Mouse (Mus musculus) neural tube, embryonic 15.5 days (tissue): Measurements from ENCODE around the gene AY358078. TPM values are rescaled to one million over a fixed set of nuclear protein-coding genes. Genes with fewer than 3 reads are reported as not detected.

Source experiments
- microRNA-seq: library from miRNA; unstranded; fragments of <30 nt; microRNA quantifications from one replicate; pipeline ENCODE4, GENCODE M21; 2017
- polyA plus RNA-seq: library from polyadenylated mRNA; unstranded; fragments of >200 nt; fragmentation: Nextera tagmentation; extraction: Ambion mirVana; gene quantifications from 2 replicates; pipeline ENCODE4 v1.2.1, GENCODE M21; 2015

The AY358078 gene
- polyA plus RNA-seq, 1 experiment from 2014 or later: not detected

Small RNA genes within 50 kb of the gene (microRNA-seq; reads per million reads assigned to microRNA genes)
- gene Gm27375: not detected

Other genes starting within 250 kb of the AY358078 start
- gene Gm5622, start 247.3 kb upstream of the AY358078 start, polyA plus RNA-seq: not detected in 2 replicates
- not detected in 2 replicates for gene Gm17175, start 226.0 kb upstream of the AY358078 start, polyA plus RNA-seq
- gene Gm17174, start 207.9 kb upstream of the AY358078 start, polyA plus RNA-seq: not detected in 2 replicates
- not detected in 2 replicates for gene Gm17078, start 188.7 kb upstream of the AY358078 start, polyA plus RNA-seq
- gene Gm4181, start 164.4 kb upstream of the AY358078 start, polyA plus RNA-seq: not detected in 2 replicates
- gene Gm17079, start 104.6 kb upstream of the AY358078 start, polyA plus RNA-seq: not detected in 2 replicates
- gene Gm5800, start 82.9 kb upstream of the AY358078 start, polyA plus RNA-seq: not detected in 2 replicates
- 0.27 TPM in 1 of 2 replicates, not detected in the other for gene Ang4, start 26.5 kb upstream of the AY358078 start, polyA plus RNA-seq
- 0.42 TPM in 1 of 2 replicates, not detected in the other for gene Ear6, start 53.7 kb downstream of the AY358078 start, polyA plus RNA-seq
- gene Mettl17, start 84.8 kb downstream of the AY358078 start, polyA plus RNA-seq: 83.5 and 90.9 TPM in 2 replicates
- gene Slc39a2, start 92.8 kb downstream of the AY358078 start, polyA plus RNA-seq: 1.5 and 2.0 TPM in 2 replicates
- 268 and 281 TPM in 2 replicates for gene Ndrg2, start 114.1 kb downstream of the AY358078 start, polyA plus RNA-seq
- not detected in 2 replicates for gene Tppp2, start 118.4 kb downstream of the AY358078 start, polyA plus RNA-seq
- gene Rnase13, start 122.7 kb downstream of the AY358078 start, polyA plus RNA-seq: not detected in 2 replicates
- 71.3 and 82.7 TPM in 2 replicates for gene Arhgef40, start 184.7 kb downstream of the AY358078 start, polyA plus RNA-seq
- 0.88 and 1.4 TPM in 2 replicates for gene Tmem253, start 215.6 kb downstream of the AY358078 start, polyA plus RNA-seq
- gene Zfp219, start 220.7 kb downstream of the AY358078 start, polyA plus RNA-seq: 25.3 and 28.6 TPM in 2 replicates
- gene Olfr221, start 242.4 kb downstream of the AY358078 start, polyA plus RNA-seq: not detected in 2 replicates